ENCODE assay signal across 31 mouse cellular contexts in the genomic region with DNA sequence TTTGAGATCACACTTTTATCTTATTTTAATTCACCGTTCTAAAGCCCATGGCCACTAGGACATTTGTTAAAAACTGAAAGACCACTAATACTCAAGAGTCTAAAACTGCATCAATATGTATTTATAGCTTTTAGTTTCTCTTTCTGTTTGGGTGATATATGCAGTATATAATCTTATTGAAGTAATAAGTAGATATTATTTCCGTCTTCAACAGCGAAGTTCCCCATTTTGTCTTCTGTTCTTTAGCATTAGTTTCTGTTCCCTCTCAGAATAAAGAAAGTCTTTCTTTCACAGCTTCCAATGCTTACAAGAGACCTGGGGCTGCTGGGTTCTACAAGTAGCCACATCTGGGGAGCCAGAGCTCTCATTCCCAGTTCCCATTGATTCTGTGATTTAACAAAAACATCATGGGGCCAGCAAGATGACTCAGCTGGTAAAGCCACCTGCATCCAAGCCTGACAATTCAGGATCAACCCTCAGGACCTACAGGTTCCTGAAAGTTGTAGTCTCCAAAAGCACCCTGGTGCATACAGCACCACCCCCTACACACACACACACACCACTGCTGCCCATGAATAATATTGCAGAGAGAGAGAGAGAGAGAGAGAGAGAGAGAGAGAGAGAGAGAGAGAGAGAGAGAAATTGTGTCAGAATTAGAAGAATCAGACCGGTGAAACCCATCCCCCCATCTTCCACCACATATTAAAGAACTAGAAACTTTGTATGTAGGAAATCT.
DNase-seq lines count a peak whose midpoint lies in the region; ATAC-seq and TF ChIP-seq lines count a peak whose summit lies in the region.
"Had no signal": no experiment of that assay in that cellular context is flagged by ENCODE, and none has a peak within 500 bp of the region (broad histone marks: within the 10 kb centered on the region; RNA-seq: fewer than 3 reads in every experiment).

No protein-coding gene starts in this region.

- H3K27me3 ChIP-seq in kidney, adult 2 months (replicated peaks; ENCODE audit: control insufficient read depth, insufficient read depth, low read length), result no peaks in the 10 kb centered on the region
- H3K27me3 ChIP-seq: forebrain, embryonic 15.5 days; hindbrain, embryonic 15.5 days; intestine, embryonic 15.5 days; neural tube, embryonic 15.5 days; stomach, embryonic 15.5 days had no signal

- ATAC-seq in common myeloid progenitor, adult 5-6 weeks (replicated peaks; ENCODE audit: low read depth, poor library complexity, severe bottlenecking), result peak; percentile 85
- ATAC-seq in monocyte, adult 5-6 weeks (replicated peaks; ENCODE audit: insufficient number of reproducible peaks, low FRiP score, low TSS enrichment, poor library complexity, severe bottlenecking), result peak; percentile 25; the same call in 1 of the 2 replicates
- ATAC-seq: forebrain, embryonic 15.5 days; intestine, embryonic 15.5 days had no signal

- H3K4me1 ChIP-seq in kidney, adult 2 months (ENCODE audit: control insufficient read depth, insufficient read depth, low read length), result no peaks in the 10 kb centered on the region
- H3K4me1 ChIP-seq: forebrain, embryonic 15.5 days; hindbrain, embryonic 15.5 days; intestine, embryonic 15.5 days; neural tube, embryonic 15.5 days; stomach, embryonic 15.5 days had no signal

- no peaks in the 10 kb centered on the region for H3K36me3 ChIP-seq in kidney, adult 2 months (ENCODE audit: control insufficient read depth, insufficient read depth, low read length)
- H3K36me3 ChIP-seq: forebrain, embryonic 15.5 days; hindbrain, embryonic 10.5 days; hindbrain, embryonic 15.5 days; intestine, embryonic 15.5 days; midbrain, embryonic 10.5 days; neural tube, embryonic 15.5 days; stomach, embryonic 15.5 days had no signal

- DNase-seq in A20 (ENCODE audit: low read depth, low spot score), result peak; percentile 48
- peak; percentile 30 to 37 for DNase-seq in B cell, adult 2 months
- no peak for DNase-seq in testis, postnatal 14 days (ENCODE audit: low spot score)
- DNase-seq in kidney, adult 2 months, result no peak
- DNase-seq in right cerebral cortex, postnatal 36 days (ENCODE audit: low spot score in 2 of 2), result no peak
- DNase-seq: adrenal gland, adult 2 months; adrenal gland, postnatal 36 days; cerebellum, adult 2 months; cerebellum, postnatal 25 days; gastrocnemius, adult 2 months; gastrocnemius, postnatal 36 days; heart, postnatal 14 days; kidney, adult 8-10 months; kidney, postnatal 4 days; liver; lung, adult 2 months; lung, postnatal 10 days; right cerebral cortex, postnatal 4 days; thymus, postnatal 25 days had no signal

- no peak for TF ChIP-seq CTCF in kidney, adult 2 months (conservative IDR thresholded peaks at IDR 0.05; ENCODE audit: insufficient read depth, insufficient read length, low read depth, low read length)

- no peak for TF ChIP-seq POLR2A in kidney, adult 2 months (IDR thresholded peaks at IDR 0.05; ENCODE audit: low read depth, low read length)

- WGBS in kidney, adult 2 months, result 94% methylated on average over 4 of the region's 4 CpGs

- H3K27ac ChIP-seq in kidney, adult 2 months (ENCODE audit: insufficient read depth, low read depth, low read length), result no peak overlapping the region
- H3K27ac ChIP-seq: forebrain, embryonic 15.5 days; gastrocnemius, adult 2 months; hindbrain, embryonic 10.5 days; hindbrain, embryonic 15.5 days; intestine, embryonic 15.5 days; kidney, postnatal 0 days; liver, embryonic 14.5 days; macrophage; midbrain, embryonic 10.5 days; neural tube, embryonic 15.5 days; stomach, embryonic 15.5 days had no signal

- no peak overlapping the region for H3K4me3 ChIP-seq in kidney, adult 2 months (ENCODE audit: insufficient read depth, low read depth, low read length)
- H3K4me3 ChIP-seq: forebrain, embryonic 15.5 days; gastrocnemius, adult 2 months; hindbrain, embryonic 10.5 days; hindbrain, embryonic 15.5 days; intestine, embryonic 15.5 days; midbrain, embryonic 10.5 days; neural tube, embryonic 15.5 days; stomach, embryonic 15.5 days had no signal

Comparison
In these comparisons a context has a peak if more than half of its experiments do, and no peak if none do; other contexts are left out.
1. DNase-seq: peak in A20 (single experiment) and B cell, adult 2 months (2 of 2); none in testis, postnatal 14 days (single experiment), kidney, adult 2 months (single experiment) and right cerebral cortex, postnatal 36 days (0 of 2).